ENCODE assay signal across 13 mouse cellular contexts in genomic region chr2:170157280-170158200, GRCm38 (mm10). TPM values are rescaled to one million over a fixed set of nuclear protein-coding genes. Genes with fewer than 3 reads are reported as not detected.
DNase-seq lines count a peak whose midpoint lies in the region; ATAC-seq and TF ChIP-seq lines count a peak whose summit lies in the region.
"Had no signal": no experiment of that assay in that cellular context is flagged by ENCODE, and none has a peak within 500 bp of the region (broad histone marks: within the 10 kb centered on the region; RNA-seq: fewer than 3 reads in every experiment).

No protein-coding gene starts in this region.

- WGBS in liver, embryonic 14.5 days (ENCODE audit: insufficient replicate concordance): 47% methylated on average over 11 of the region's 11 CpGs
- 45% methylated on average over 11 of the region's 11 CpGs for WGBS in embryonic facial prominence, embryonic 10.5 days

- H3K4me3 ChIP-seq in liver, embryonic 14.5 days (ENCODE audit: insufficient read depth in 1 of 2, low read depth in 2 of 2, low read length in 2 of 2): peak overlapping the region in 1 of 2 experiments; percentile 9; a peak in 1 of 4 replicates
- H3K4me3 ChIP-seq in embryonic facial prominence, embryonic 10.5 days: no peak overlapping the region
- H3K4me3 ChIP-seq: hindbrain, embryonic 13.5 days; limb, embryonic 15.5 days had no signal

- H3K4me1 ChIP-seq in liver, embryonic 14.5 days (replicated peaks; ENCODE audit: control insufficient read depth in 2 of 2, insufficient read depth in 2 of 2, low read length in 1 of 2): peaks cover 34 to 45% of the 10 kb centered on the region in 2 experiments
- peaks cover 42% of the 10 kb centered on the region for H3K4me1 ChIP-seq in embryonic facial prominence, embryonic 10.5 days

- peak overlapping the region; percentile 78 for H3K27ac ChIP-seq in liver, embryonic 14.5 days
- H3K27ac ChIP-seq in embryonic facial prominence, embryonic 10.5 days (replicated peaks): no peak overlapping the region
- H3K27ac ChIP-seq: hindbrain, embryonic 13.5 days; limb, embryonic 15.5 days had no signal

- H3K27me3 ChIP-seq in liver, embryonic 14.5 days (ENCODE audit: control insufficient read depth, insufficient read depth, low read length): no peaks in the 10 kb centered on the region
- 0 out of 2 replicates have a peak, but pooled peaks cover 7% of the 10 kb centered on the region for H3K27me3 ChIP-seq in embryonic facial prominence, embryonic 10.5 days (replicated peaks; ENCODE audit: low read depth, poor library complexity, severe bottlenecking)
- H3K27me3 ChIP-seq: limb, embryonic 15.5 days had no signal

- no peaks in the 10 kb centered on the region for H3K36me3 ChIP-seq in liver, embryonic 14.5 days (replicated peaks; ENCODE audit: control insufficient read depth, insufficient read depth, low read depth)
- no peaks in the 10 kb centered on the region for H3K36me3 ChIP-seq in embryonic facial prominence, embryonic 10.5 days (replicated peaks)
- H3K36me3 ChIP-seq: hindbrain, embryonic 13.5 days; limb, embryonic 15.5 days had no signal

- peak overlapping the region; percentile 66 for H3K4me2 ChIP-seq in liver, embryonic 14.5 days (ENCODE audit: low read depth)
- H3K4me2 ChIP-seq: hindbrain, embryonic 13.5 days; limb, embryonic 15.5 days had no signal

- ATAC-seq in liver, embryonic 14.5 days (ENCODE audit: insufficient read depth): no peak

- no peaks in the 10 kb centered on the region for H3K9me3 ChIP-seq in liver, embryonic 14.5 days (ENCODE audit: control insufficient read depth, low read length)
- H3K9me3 ChIP-seq in embryonic facial prominence, embryonic 10.5 days: no peaks in the 10 kb centered on the region
- H3K9me3 ChIP-seq: hindbrain, embryonic 13.5 days; limb, embryonic 15.5 days had no signal

- peak; percentile 89 for DNase-seq in heart, adult 11 months
- no peak for DNase-seq in heart, postnatal 4 days
- DNase-seq in 416B (ENCODE audit: low read depth) (peak; percentile 77), NIH3T3 (ENCODE audit: low read depth) (peak; percentile 36)
- DNase-seq in liver, embryonic 14.5 days (ENCODE audit: low read depth in 3 of 3, low spot score in 3 of 3): no peak
- DNase-seq in embryonic facial prominence, embryonic 10.5 days (ENCODE audit: low spot score): no peak
- DNase-seq in layer of hippocampus, postnatal 36 days: no peak
- no peak for DNase-seq in gastrocnemius, postnatal 36 days
- DNase-seq: kidney, postnatal 10 days; retina, postnatal 1 day; thymus, postnatal 14 days had no signal

- TF ChIP-seq CTCF in liver, embryonic 14.5 days (IDR thresholded peaks at IDR 0.05; ENCODE audit: low read depth): no peak

- H3K9ac ChIP-seq in liver, embryonic 14.5 days (replicated peaks): peak overlapping the region; percentile 66
- H3K9ac ChIP-seq: hindbrain, embryonic 13.5 days; limb, embryonic 15.5 days had no signal

- intact Hi-C loops in gastrocnemius, postnatal 36 days (cut with DNase I): no loop called here

- TF ChIP-seq EP300 in liver, embryonic 14.5 days (IDR thresholded peaks at IDR 0.05; ENCODE audit: low read depth): no peak

RNA-seq across cellular contexts. Expression of gene Zfp217, which starts 9.6 kb away (rescaled TPM):
- 10 to 100 TPM; 18.8 to 19.3 TPM for total RNA-seq in heart, postnatal 4 days (2021)
- 4.2 and 4.8 TPM in 2 replicates for polyA plus RNA-seq in liver, embryonic 14.5 days (2012; rRNA removed)
- 2.3 and 3.5 TPM in 2 replicates for polyA plus RNA-seq in liver, embryonic 14.5 days (2014; fragmentation: Nextera tagmentation; extraction: Ambion mirVana)
- 3.9 and 4.2 TPM in 2 replicates for polyA plus RNA-seq in embryonic facial prominence, embryonic 10.5 days (2016; fragmentation: Nextera tagmentation; extraction: Ambion mirVana)
- total RNA-seq in layer of hippocampus, postnatal 36 days (2021): 1 to 10 TPM; 2.3 to 2.5 TPM
- total RNA-seq in gastrocnemius, postnatal 36 days (2021): 1 to 10 TPM; 4.3 to 5.7 TPM

Comparison
In these comparisons a context has a peak if more than half of its experiments do, and no peak if none do; other contexts are left out.
1. DNase-seq: peak in heart, adult 11 months (single experiment), 416B (single experiment) and NIH3T3 (single experiment); none in heart, postnatal 4 days (single experiment), liver, embryonic 14.5 days (0 of 3), embryonic facial prominence, embryonic 10.5 days (single experiment), layer of hippocampus, postnatal 36 days (0 of 2) and gastrocnemius, postnatal 36 days (0 of 2).